Mouse (Mus musculus) forebrain, embryonic 13.5 days (tissue): Measurements from ENCODE around the gene Kansl1l. TPM values are rescaled to one million over a fixed set of nuclear protein-coding genes. Genes with fewer than 3 reads are reported as not detected.
A peak's percentile ranks its signal among the peaks of the same experiment; 100 is the strongest.

Experiments used
- ATAC-seq: fragments of 200-750 bp; cut with Nextera tagmentation; 2 replicates; pipeline ENCODE4 v1.8.0; 2017
- H3K27ac ChIP-seq: fragments of 300-500 bp; sonication (generic); 2 replicates; pipeline ENCODE4 v1.5.1; 2015; ENCODE audit warnings: inconsistent platforms, mild to moderate bottlenecking, moderate library complexity
- H3K27me3 ChIP-seq: fragments of 300-500 bp; sonication (generic); 2 replicates; pipeline ENCODE4 v1.6.1; 2015; ENCODE audit warnings: mild to moderate bottlenecking, inconsistent platforms
- H3K36me3 ChIP-seq: fragments of 300-500 bp; sonication (generic); 2 replicates; pipeline ENCODE4 v1.6.1; 2015; ENCODE audit warnings: mild to moderate bottlenecking, inconsistent platforms; ENCODE audit not compliant: poor library complexity, severe bottlenecking
- H3K4me1 ChIP-seq: fragments of 300-500 bp; sonication (generic); 2 replicates; pipeline ENCODE4 v1.6.1; 2015; ENCODE audit warnings: inconsistent platforms
- H3K4me2 ChIP-seq: fragments of 300-500 bp; sonication (generic); 2 replicates; pipeline ENCODE4 v1.6.1; 2015; ENCODE audit warnings: inconsistent platforms, mild to moderate bottlenecking, moderate library complexity
- H3K4me3 ChIP-seq: fragments of 300-500 bp; sonication (generic); 2 replicates; pipeline ENCODE4 v1.5.1; 2015; ENCODE audit warnings: mild to moderate bottlenecking, inconsistent platforms
- H3K9ac ChIP-seq: fragments of 300-500 bp; sonication (generic); 2 replicates; pipeline ENCODE4 v1.6.1; 2015; ENCODE audit warnings: mild to moderate bottlenecking, inconsistent platforms
- H3K9me3 ChIP-seq: fragments of 300-500 bp; sonication (generic); replicated peaks from 2 replicates; pipeline ENCODE4 v1.6.1; 2016; ENCODE audit warnings: inconsistent platforms
- WGBS: fragments of 180-500 bp; shearing (Covaris S2); methylation state at CpG from one replicate; pipeline ENCODE4 v1.1.7; 2015; 5-methylcytosine and 5-hydroxymethylcytosine counted together
- polyA plus RNA-seq: library from polyadenylated mRNA; unstranded; fragments of >200 nt; fragmentation: Nextera tagmentation; extraction: Ambion mirVana; gene quantifications from 2 replicates; pipeline ENCODE4 v1.2.1, GENCODE M21; 2015

Gene Kansl1l
- polyA plus RNA-seq, 1 experiment from 2014 or later: 15.4 TPM

- 62% methylated on average over 16 of the region's 16 CpGs for WGBS
- H3K27ac ChIP-seq: no peak overlapping the region
- H3K4me1 ChIP-seq: no peaks in the 10 kb centered on the region
- no peaks in the 10 kb centered on the region for H3K36me3 ChIP-seq
- no peak overlapping the region for H3K4me3 ChIP-seq
- peak; percentile 43; the same call in 1 of the 2 replicates for ATAC-seq
- no peaks in the 10 kb centered on the region for H3K9me3 ChIP-seq
- no peak overlapping the region for H3K4me2 ChIP-seq
- H3K27me3 ChIP-seq: no peaks in the 10 kb centered on the region
- H3K9ac ChIP-seq: no peak overlapping the region
Observed at GRCm38 (mm10) chr1:66838184-66839042, 21.1 kb upstream of the Kansl1l start.

- Histone ChIP-seq H3K9me3 (no peaks in the 10 kb centered on the region), H3K9ac (no peak overlapping the region), H3K4me3 (no peak overlapping the region), H3K4me2 (no peak overlapping the region), H3K36me3 (no peaks in the 10 kb centered on the region), H3K4me1 (no peaks in the 10 kb centered on the region), H3K27ac (no peak overlapping the region), H3K27me3 (no peaks in the 10 kb centered on the region)
- 81% methylated on average over 3 of the region's 3 CpGs for WGBS
- ATAC-seq: no peak
Observed at GRCm38 (mm10) chr1:66837207-66837606, 19.8 kb upstream of the Kansl1l start.

- Histone ChIP-seq H3K4me3 (no peak overlapping the region), H3K27ac (no peak overlapping the region), H3K9ac (no peak overlapping the region), H3K36me3 (no peaks in the 10 kb centered on the region), H3K9me3 (no peaks in the 10 kb centered on the region), H3K4me2 (no peak overlapping the region), H3K27me3 (no peaks in the 10 kb centered on the region), H3K4me1 (0 out of 2 replicates have a peak, but pooled peaks cover 2% of the 10 kb centered on the region)
- WGBS: 84% methylated on average over 7 of the region's 7 CpGs
- ATAC-seq: no peak
Observed at GRCm38 (mm10) chr1:66832636-66833165, 15.3 kb upstream of the Kansl1l start.

GRCm38 (mm10) chr1:66831824-66832600, 14.7 kb upstream of the Kansl1l start:
- no peak for ATAC-seq
- H3K36me3 ChIP-seq: no peaks in the 10 kb centered on the region

GRCm38 (mm10) chr1:66829400-66830080, 12.2 kb upstream of the Kansl1l start:
- no peak overlapping the region for H3K27ac ChIP-seq
- 76% methylated on average over 9 of the region's 9 CpGs for WGBS

More at GRCm38 (mm10) chr1:66831824-66832600, 14.7 kb upstream of the Kansl1l start:
- H3K27me3 ChIP-seq: no peaks in the 10 kb centered on the region
- H3K27ac ChIP-seq: no peak overlapping the region
- H3K9me3 ChIP-seq: no peaks in the 10 kb centered on the region
- no peak overlapping the region for H3K4me2 ChIP-seq
- H3K9ac ChIP-seq: no peak overlapping the region
- no peak overlapping the region for H3K4me3 ChIP-seq
- 0 out of 2 replicates have a peak, but pooled peaks cover 2% of the 10 kb centered on the region for H3K4me1 ChIP-seq
- 62% methylated on average over 9 of the region's 9 CpGs for WGBS

GRCm38 (mm10) chr1:66821966-66822365, 4.6 kb upstream of the Kansl1l start:
- H3K4me1 ChIP-seq: peaks cover 14% of the 10 kb centered on the region
- no peak for ATAC-seq
- no peaks in the 10 kb centered on the region for H3K36me3 ChIP-seq
- no peak overlapping the region for H3K4me2 ChIP-seq
- H3K27ac ChIP-seq: no peak overlapping the region
- 75% methylated on average over 9 of the region's 9 CpGs for WGBS
- no peaks in the 10 kb centered on the region for H3K9me3 ChIP-seq
- no peak overlapping the region for H3K4me3 ChIP-seq
- H3K27me3 ChIP-seq: no peaks in the 10 kb centered on the region
- no peak overlapping the region for H3K9ac ChIP-seq

More at GRCm38 (mm10) chr1:66829400-66830080, 12.2 kb upstream of the Kansl1l start:
- Histone ChIP-seq H3K9ac (no peak overlapping the region), H3K4me3 (no peak overlapping the region), H3K27me3 (no peaks in the 10 kb centered on the region), H3K4me1 (0 out of 2 replicates have a peak, but pooled peaks cover 2% of the 10 kb centered on the region), H3K9me3 (no peaks in the 10 kb centered on the region), H3K36me3 (no peaks in the 10 kb centered on the region), H3K4me2 (no peak overlapping the region)
- ATAC-seq: no peak

GRCm38 (mm10) chr1:66820241-66820640, 2.9 kb upstream of the Kansl1l start:
- Histone ChIP-seq H3K36me3 (no peaks in the 10 kb centered on the region), H3K9me3 (no peaks in the 10 kb centered on the region), H3K27ac (no peak overlapping the region), H3K4me1 (peaks cover 20% of the 10 kb centered on the region), H3K27me3 (no peaks in the 10 kb centered on the region), H3K4me2 (0 out of 2 replicates have a peak overlapping the region, but pooled peaks have one; percentile 14), H3K9ac (no peak overlapping the region; the same call in 1 of the 2 replicates), H3K4me3 (no peak overlapping the region)
- 27% methylated on average over 7 of the region's 7 CpGs for WGBS
- ATAC-seq: no peak

- ATAC-seq: no peak; the same call in 1 of the 2 replicates
- peak overlapping the region; percentile 98 for H3K27ac ChIP-seq
- under 1% methylated on average over 20 of the region's 20 CpGs for WGBS
Observed at GRCm38 (mm10) chr1:66817865-66818315, 528 bp upstream of the Kansl1l start.

GRCm38 (mm10) chr1:66816837-66817452, 417 bp downstream of the Kansl1l start:
- peak; percentile 91 for ATAC-seq
- Histone ChIP-seq H3K27ac (peak overlapping the region; percentile 98), H3K36me3 (no peaks in the 10 kb centered on the region), H3K4me3 (peak overlapping the region; percentile 65), H3K4me2 (peak overlapping the region; percentile 79), H3K27me3 (no peaks in the 10 kb centered on the region), H3K4me1 (peaks cover 28% of the 10 kb centered on the region), H3K9me3 (no peaks in the 10 kb centered on the region), H3K9ac (peak overlapping the region; percentile 94)
- 1% methylated on average over 51 of the region's 63 CpGs for WGBS

More at GRCm38 (mm10) chr1:66817865-66818315, 528 bp upstream of the Kansl1l start:
- H3K4me3 ChIP-seq: peak overlapping the region; percentile 65
- H3K4me2 ChIP-seq: peak overlapping the region; percentile 79
- H3K4me1 ChIP-seq: peaks cover 28% of the 10 kb centered on the region
- peak overlapping the region; percentile 94 for H3K9ac ChIP-seq
- H3K27me3 ChIP-seq: no peaks in the 10 kb centered on the region
- H3K36me3 ChIP-seq: no peaks in the 10 kb centered on the region
- no peaks in the 10 kb centered on the region for H3K9me3 ChIP-seq

- Histone ChIP-seq H3K9ac (peak overlapping the region; percentile 80), H3K4me3 (peak overlapping the region; percentile 65), H3K9me3 (no peaks in the 10 kb centered on the region), H3K4me1 (peaks cover 28% of the 10 kb centered on the region), H3K27ac (peak overlapping the region; percentile 98), H3K4me2 (peak overlapping the region; percentile 69), H3K36me3 (no peaks in the 10 kb centered on the region), H3K27me3 (no peaks in the 10 kb centered on the region)
- under 1% methylated on average over 39 of the region's 39 CpGs for WGBS
- ATAC-seq: peak; percentile 52
Observed at GRCm38 (mm10) chr1:66815941-66816777, 1.2 kb downstream of the Kansl1l start.
